ENCODE assay signal across 9 mouse cellular contexts in genomic region chr10:117688204-117689151, GRCm38 (mm10). TPM values are rescaled to one million over a fixed set of nuclear protein-coding genes. Genes with fewer than 3 reads are reported as not detected.
DNase-seq lines count a peak whose midpoint lies in the region; ATAC-seq and TF ChIP-seq lines count a peak whose summit lies in the region.
"Had no signal": no experiment of that assay in that cellular context is flagged by ENCODE, and none has a peak within 500 bp of the region (broad histone marks: within the 10 kb centered on the region; RNA-seq: fewer than 3 reads in every experiment).

No protein-coding gene starts in this region.

- DNase-seq in heart, postnatal 4 days: peak; percentile 27
- no peak for DNase-seq in heart, postnatal 25 days (ENCODE audit: low spot score)
- DNase-seq in MEL (ENCODE audit: low read depth, low spot score): peak; percentile 81
- no peak for DNase-seq in liver, embryonic 11.5 days (ENCODE audit: low spot score)
- peak; percentile 37 for DNase-seq in naive thymus-derived CD4-positive, alpha-beta T cell, adult 2 months (ENCODE audit: low read depth)
- DNase-seq in ovary, adult 18-20 months (ENCODE audit: low spot score): no peak

- no peak for TF ChIP-seq EP300 in MEL (IDR thresholded peaks at IDR 0.05; ENCODE audit: low read depth in 1 of 2, low read length in 2 of 2)

- peak; percentile 67; the same call in 1 of the 2 replicates for ATAC-seq in forebrain, embryonic 16.5 days
- peak; percentile 74 for ATAC-seq in liver, embryonic 11.5 days (replicated peaks; ENCODE audit: low FRiP score)
- ATAC-seq in cerebellum, adult (ENCODE audit: insufficient number of reproducible peaks, low FRiP score, low TSS enrichment): no peak

- peak; percentile 62 to 68 (median 63) for TF ChIP-seq CTCF in MEL (IDR thresholded peaks at IDR 0.05 in 2 of 3, conservative IDR thresholded peaks at IDR 0.05 in 1 of 3; ENCODE audit: control insufficient read depth in 1 of 3, insufficient read depth in 1 of 3, low read depth in 2 of 3, low read length in 3 of 3, poor library complexity in 1 of 3, severe bottlenecking in 1 of 3)

- H3K4me1 ChIP-seq in MEL (ENCODE audit: control insufficient read depth in 1 of 2, insufficient read depth in 2 of 2, low read length in 2 of 2): no peaks in the 10 kb centered on the region
- no peaks in the 10 kb centered on the region for H3K4me1 ChIP-seq in forebrain, embryonic 16.5 days (replicated peaks; ENCODE audit: control insufficient read depth, insufficient read depth, low read length)
- no peaks in the 10 kb centered on the region for H3K4me1 ChIP-seq in liver, embryonic 11.5 days (replicated peaks; ENCODE audit: control insufficient read depth, insufficient read depth, low read length)

- peaks cover 0 to 18% of the 10 kb centered on the region in 2 experiments; a peak in 2 of 4 replicates for H3K36me3 ChIP-seq in MEL (ENCODE audit: control insufficient read depth in 1 of 2, insufficient read depth in 2 of 2, low read length in 2 of 2)
- H3K36me3 ChIP-seq in forebrain, embryonic 16.5 days (ENCODE audit: control insufficient read depth, insufficient read depth): peaks cover 28% of the 10 kb centered on the region
- peaks cover 26% of the 10 kb centered on the region for H3K36me3 ChIP-seq in liver, embryonic 11.5 days (ENCODE audit: control insufficient read depth, insufficient read depth, low read length)

- TF ChIP-seq POLR2A in MEL (IDR thresholded peaks at IDR 0.05; ENCODE audit: control insufficient read depth in 1 of 2, insufficient read depth in 1 of 2, low read depth in 1 of 2, low read length in 2 of 2, poor library complexity in 1 of 2): no peak

- no peak overlapping the region for H3K27ac ChIP-seq in MEL (ENCODE audit: control insufficient read depth, low read depth, low read length)
- no peak overlapping the region for H3K27ac ChIP-seq in forebrain, embryonic 16.5 days (ENCODE audit: low read length)
- no peak overlapping the region for H3K27ac ChIP-seq in liver, embryonic 11.5 days (ENCODE audit: low read depth, low read length)
- H3K27ac ChIP-seq: limb, embryonic 12.5 days had no signal

- H3K79me2 ChIP-seq in MEL (ENCODE audit: control insufficient read depth, insufficient read depth, low read length, poor library complexity): no peaks in the 10 kb centered on the region

- intact Hi-C loops in heart, postnatal 25 days (cut with DNase I): no loop called here

- H3K4me3 ChIP-seq in MEL (ENCODE audit: control insufficient read depth in 1 of 2, insufficient read depth in 1 of 2, low read depth in 2 of 2, low read length in 2 of 2): no peak overlapping the region
- H3K4me3 ChIP-seq in forebrain, embryonic 16.5 days (replicated peaks; ENCODE audit: low read length): no peak overlapping the region
- H3K4me3 ChIP-seq in liver, embryonic 11.5 days (ENCODE audit: low read depth, low read length): no peak overlapping the region
- H3K4me3 ChIP-seq: limb, embryonic 12.5 days had no signal

- WGBS in forebrain, embryonic 16.5 days: 86% methylated on average over 13 of the region's 13 CpGs
- WGBS in liver, embryonic 11.5 days: 85% methylated on average over 13 of the region's 13 CpGs

- H3K9ac ChIP-seq in MEL (ENCODE audit: control insufficient read depth, low read depth, low read length, poor library complexity, severe bottlenecking): no peak overlapping the region
- no peak overlapping the region for H3K9ac ChIP-seq in forebrain, embryonic 16.5 days (replicated peaks; ENCODE audit: low read depth, low read length)
- H3K9ac ChIP-seq in liver, embryonic 11.5 days (ENCODE audit: low read depth, low read length): no peak overlapping the region
- H3K9ac ChIP-seq: limb, embryonic 12.5 days had no signal

- H3K27me3 ChIP-seq in MEL (ENCODE audit: control insufficient read depth in 1 of 2, insufficient read depth in 2 of 2, low read length in 2 of 2): no peaks in the 10 kb centered on the region
- H3K27me3 ChIP-seq in forebrain, embryonic 16.5 days (replicated peaks; ENCODE audit: control insufficient read depth, insufficient read depth, low read length): no peaks in the 10 kb centered on the region
- H3K27me3 ChIP-seq in liver, embryonic 11.5 days (replicated peaks; ENCODE audit: control insufficient read depth, insufficient read depth, low read length): no peaks in the 10 kb centered on the region
- H3K27me3 ChIP-seq: limb, embryonic 12.5 days had no signal

- H3K4me2 ChIP-seq in forebrain, embryonic 16.5 days (ENCODE audit: low read length): no peak overlapping the region
- H3K4me2 ChIP-seq in liver, embryonic 11.5 days: no peak overlapping the region
- H3K4me2 ChIP-seq: limb, embryonic 12.5 days had no signal

- TF ChIP-seq RAD21 in MEL (IDR thresholded peaks at IDR 0.05; ENCODE audit: low read depth, low read length): peak; percentile 39

- no peaks in the 10 kb centered on the region for H3K9me3 ChIP-seq in MEL (replicated peaks; ENCODE audit: insufficient read depth, low read length)
- no peaks in the 10 kb centered on the region for H3K9me3 ChIP-seq in forebrain, embryonic 16.5 days (ENCODE audit: control insufficient read depth, low read length)
- H3K9me3 ChIP-seq in liver, embryonic 11.5 days (ENCODE audit: control insufficient read depth, low read length): no peaks in the 10 kb centered on the region
- H3K9me3 ChIP-seq: limb, embryonic 12.5 days had no signal

TF ChIP-seq in MEL, 35 proteins besides CTCF, POLR2A, EP300 and RAD21:
- TF ChIP-seq MAZ (IDR thresholded peaks at IDR 0.05; ENCODE audit: low read depth, low read length) (no peak), SMC3 (IDR thresholded peaks at IDR 0.05; ENCODE audit: low read depth, low read length) (peak; percentile 44; the same call in 1 of the 2 replicates)

RNA-seq across cellular contexts. Expression of gene Mdm2, which starts 22.1 kb away (rescaled TPM):
- 10 to 100 TPM; 48.4 to 50.8 TPM for total RNA-seq in heart, postnatal 4 days (2021)
- total RNA-seq in heart, postnatal 25 days (2021): 10 to 100 TPM; 49.3 to 53.1 TPM
- total RNA-seq in MEL (2012; rRNA removed): 35.2 and 35.3 TPM in 2 replicates
- polyA plus RNA-seq in MEL (2012; ENCODE audit: insufficient read depth in 1 of 2, insufficient read length in 2 of 2, low read depth in 1 of 2, low replicate concordance in 2 of 2, missing spikeins in 1 of 2): 100 to 1,000 TPM in 1 of 2 experiments, 10 to 100 TPM in 1; 42.2 to 601 TPM
- 65.4 and 71.1 TPM in 2 replicates for polyA plus RNA-seq in forebrain, embryonic 16.5 days (2015; fragmentation: Nextera tagmentation; extraction: Ambion mirVana)
- 56.0 and 56.7 TPM in 2 replicates for polyA plus RNA-seq in liver, embryonic 11.5 days (2014; fragmentation: Nextera tagmentation; extraction: Ambion mirVana)

RNA-seq across cellular contexts. Expression of gene Slc35e3, which starts 57.7 kb away (rescaled TPM):
- 1 to 10 TPM; 7.3 to 8.8 TPM for total RNA-seq in heart, postnatal 4 days (2021)
- 1 to 10 TPM; 7.4 to 7.5 TPM for total RNA-seq in heart, postnatal 25 days (2021)
- total RNA-seq in MEL (2012; rRNA removed): 3.0 and 3.7 TPM in 2 replicates
- polyA plus RNA-seq in MEL (2012; ENCODE audit: insufficient read depth in 1 of 2, insufficient read length in 2 of 2, low read depth in 1 of 2, low replicate concordance in 2 of 2, missing spikeins in 1 of 2): 1 to 10 TPM in 1 of 2 experiments, not detected in 1; 7.4 TPM
- 29.0 and 31.8 TPM in 2 replicates for polyA plus RNA-seq in forebrain, embryonic 16.5 days (2015; fragmentation: Nextera tagmentation; extraction: Ambion mirVana)
- polyA plus RNA-seq in liver, embryonic 11.5 days (2014; fragmentation: Nextera tagmentation; extraction: Ambion mirVana): 7.1 and 7.2 TPM in 2 replicates

RNA-seq across cellular contexts. Expression of gene Cpm, which starts 59.2 kb away (rescaled TPM):
- 1 to 10 TPM; 2.8 to 3.6 TPM for total RNA-seq in heart, postnatal 4 days (2021)
- total RNA-seq in heart, postnatal 25 days (2021): 1 to 10 TPM; 3.9 to 4.5 TPM
- total RNA-seq in MEL (2012; rRNA removed): 0.04 TPM in 1 of 2 replicates, not detected in the other
- polyA plus RNA-seq in MEL (2012; ENCODE audit: insufficient read depth in 1 of 2, insufficient read length in 2 of 2, low read depth in 1 of 2, low replicate concordance in 2 of 2, missing spikeins in 1 of 2): under 1 TPM in 1 of 2 experiments, not detected in 1; 0.40 TPM
- 4.5 and 4.6 TPM in 2 replicates for polyA plus RNA-seq in forebrain, embryonic 16.5 days (2015; fragmentation: Nextera tagmentation; extraction: Ambion mirVana)
- 55.7 and 55.9 TPM in 2 replicates for polyA plus RNA-seq in liver, embryonic 11.5 days (2014; fragmentation: Nextera tagmentation; extraction: Ambion mirVana)

Comparison
In these comparisons a context has a peak if more than half of its experiments do, and no peak if none do; other contexts are left out.
1. DNase-seq: peak in heart, postnatal 4 days (single experiment), MEL (single experiment) and naive thymus-derived CD4-positive, alpha-beta T cell, adult 2 months (single experiment); none in heart, postnatal 25 days (single experiment), liver, embryonic 11.5 days (single experiment) and ovary, adult 18-20 months (single experiment).